Mouse (Mus musculus) testis, adult 2 months (tissue): ENCODE results near the gene Psme1. TPM values are rescaled to one million over a fixed set of nuclear protein-coding genes. Genes with fewer than 3 reads are reported as not detected.

Experiments
- H3K27ac ChIP-seq: fragments of 200-500 bp; 2 replicates; pipeline ENCODE4 v1.5.1; 2012; ENCODE audit warnings: low read depth, low read length; ENCODE audit not compliant: control insufficient read depth, insufficient read depth
- H3K27me3 ChIP-seq: fragments of 200-500 bp; 2 replicates; pipeline ENCODE4 v1.6.1; 2012; ENCODE audit warnings: mild to moderate bottlenecking, low read length, moderate library complexity; ENCODE audit not compliant: control insufficient read depth, insufficient read depth
- H3K36me3 ChIP-seq: fragments of 200-500 bp; 2 replicates; pipeline ENCODE4 v1.6.1; 2012; ENCODE audit warnings: mild to moderate bottlenecking, low read length; ENCODE audit not compliant: control insufficient read depth, insufficient read depth
- H3K4me1 ChIP-seq: fragments of 200-500 bp; 2 replicates; pipeline ENCODE4 v1.6.1; 2012; ENCODE audit warnings: low read length; ENCODE audit not compliant: control insufficient read depth, insufficient read depth
- H3K4me3 ChIP-seq: fragments of 200-500 bp; 2 replicates; pipeline ENCODE4 v1.5.1; 2012; ENCODE audit warnings: low read depth, mild to moderate bottlenecking, low read length, moderate library complexity, mixed read lengths; ENCODE audit not compliant: control insufficient read depth
- CTCF ChIP-seq: fragments of 200-500 bp; IDR thresholded peaks from 2 replicates; pipeline ENCODE4 v1.5.1; 2012; ENCODE audit warnings: low read depth, mild to moderate bottlenecking, inconsistent platforms, low read length, moderate library complexity; ENCODE audit not compliant: control insufficient read depth, insufficient read depth, insufficient replicate concordance
- POLR2A ChIP-seq: fragments of 200-500 bp; IDR thresholded peaks from 2 replicates; pipeline ENCODE4 v1.6.1; 2012; ENCODE audit warnings: low read depth, mild to moderate bottlenecking, inconsistent platforms, low read length, moderate library complexity; ENCODE audit not compliant: control insufficient read depth
- polyA plus RNA-seq: library from polyadenylated mRNA; depleted of rRNA; stranded (reverse); fragments of >200 nt; gene quantifications from 2 replicates; pipeline ENCODE4 v1.2.3, GENCODE M21; 2012; rRNA removed

The Psme1 gene
- polyA plus RNA-seq, 1 experiment = 7.6 TPM

GRCm38 (mm10) chr14:55616844-55617243 lies 38.9 kb downstream of the Psme1 start:
- Histone ChIP-seq H3K4me3 (peak overlapping the region; percentile 76; the same call in 1 of the 2 replicates), H3K36me3 (no peaks in the 10 kb centered on the region), H3K4me1 (peaks cover 12% of the 10 kb centered on the region), H3K27me3 (no peaks in the 10 kb centered on the region), H3K27ac (no peak overlapping the region)
- TF ChIP-seq POLR2A = no peak
- TF ChIP-seq CTCF = no peak

- peak; percentile 43; the same call in 1 of the 2 replicates for TF ChIP-seq POLR2A
- TF ChIP-seq CTCF = no peak
- peak within 1 kb of the TSS; percentile 30 for H3K27ac ChIP-seq
These were observed 39.9 kb downstream of the Psme1 start, which contains the start of gene Rec8 for GRCm38 (mm10) chr14:55617822-55618221. Gene Rec8, plus strand, starts transcription at chr14:55618037.

GRCm38 (mm10) chr14:55618486-55619195 lies 40.7 kb downstream of the Psme1 start:
- Histone ChIP-seq H3K4me3 (peak overlapping the region; percentile 76), H3K36me3 (no peaks in the 10 kb centered on the region), H3K27me3 (no peaks in the 10 kb centered on the region), H3K27ac (no peak overlapping the region), H3K4me1 (peaks cover 12% of the 10 kb centered on the region)
- no peak for TF ChIP-seq CTCF
- TF ChIP-seq POLR2A = 0 out of 2 replicates have a peak, but pooled peaks have one; percentile 28

More at GRCm38 (mm10) chr14:55617822-55618221, 39.9 kb downstream of the Psme1 start, which contains the start of gene Rec8:
- H3K4me1 ChIP-seq = peaks cover 12% of the 10 kb centered on the region
- H3K27me3 ChIP-seq = no peaks in the 10 kb centered on the region
- no peaks in the 10 kb centered on the region for H3K36me3 ChIP-seq
- peak within 1 kb of the TSS; percentile 76 for H3K4me3 ChIP-seq

GRCm38 (mm10) chr14:55628077-55628827 lies 50.3 kb downstream of the Psme1 start:
- no peak overlapping the region for H3K4me3 ChIP-seq
- TF ChIP-seq POLR2A (no peak), CTCF (no peak)
- H3K4me1 ChIP-seq = peaks cover 3% of the 10 kb centered on the region; the same call in 1 of the 2 replicates
- H3K36me3 ChIP-seq = peaks cover 1% of the 10 kb centered on the region
- H3K27ac ChIP-seq = no peak overlapping the region
- no peaks in the 10 kb centered on the region for H3K27me3 ChIP-seq

GRCm38 (mm10) chr14:55629312-55629711 lies 51.4 kb downstream of the Psme1 start:
- peaks cover 3% of the 10 kb centered on the region; the same call in 1 of the 2 replicates for H3K4me1 ChIP-seq
- H3K27ac ChIP-seq = no peak overlapping the region
- peaks cover 1% of the 10 kb centered on the region for H3K36me3 ChIP-seq
- peak; percentile 81; the same call in 1 of the 2 replicates for TF ChIP-seq CTCF
- TF ChIP-seq POLR2A = no peak
- no peak overlapping the region for H3K4me3 ChIP-seq
- no peaks in the 10 kb centered on the region for H3K27me3 ChIP-seq

Other genes starting within 250 kb of the Psme1 start
- 27.2 and 28.8 TPM in 2 replicates for gene Dhrs4, start 99.4 kb upstream of the Psme1 start, polyA plus RNA-seq
- gene Carmil3, start 87.5 kb upstream of the Psme1 start, polyA plus RNA-seq = 1.8 and 1.9 TPM in 2 replicates
- 0.06 and 0.29 TPM in 2 replicates for gene Cpne6, start 67.7 kb upstream of the Psme1 start, polyA plus RNA-seq
- 0.20 and 0.37 TPM in 2 replicates for gene Nrl, start 53.1 kb upstream of the Psme1 start, polyA plus RNA-seq
- gene Pck2, start 37.9 kb upstream of the Psme1 start, polyA plus RNA-seq = 2.8 and 5.7 TPM in 2 replicates
- 54.5 and 60.7 TPM in 2 replicates for gene Dcaf11, start 18.1 kb upstream of the Psme1 start, polyA plus RNA-seq
- 2.1 and 2.3 TPM in 2 replicates for gene A730061H03Rik, start 17.7 kb upstream of the Psme1 start, polyA plus RNA-seq
- gene Fitm1, start 2.5 kb upstream of the Psme1 start, polyA plus RNA-seq = 40.2 and 52.7 TPM in 2 replicates
- 5.8 and 6.4 TPM in 2 replicates for gene Emc9, start 7.2 kb downstream of the Psme1 start, polyA plus RNA-seq
- gene Psme2, start 13.0 kb downstream of the Psme1 start, polyA plus RNA-seq = 10.2 and 14.9 TPM in 2 replicates
- gene Rnf31, start 13.6 kb downstream of the Psme1 start, polyA plus RNA-seq = 7.8 and 8.9 TPM in 2 replicates
- gene Irf9, start 25.4 kb downstream of the Psme1 start, polyA plus RNA-seq = 4.1 and 4.4 TPM in 2 replicates
- gene Rec8, start 39.9 kb downstream of the Psme1 start, polyA plus RNA-seq = 65.8 and 78.1 TPM in 2 replicates
- gene Ipo4, start 57.8 kb downstream of the Psme1 start, polyA plus RNA-seq = 519 and 558 TPM in 2 replicates
- gene Gm49378, start 59.8 kb downstream of the Psme1 start, polyA plus RNA-seq = 1.9 and 2.1 TPM in 2 replicates
- gene Tm9sf1, start 65.7 kb downstream of the Psme1 start, polyA plus RNA-seq = 18.2 and 21.3 TPM in 2 replicates
- 197 and 200 TPM in 2 replicates for gene Tssk4, start 72.1 kb downstream of the Psme1 start, polyA plus RNA-seq
- gene Mdp1, start 82.4 kb downstream of the Psme1 start, polyA plus RNA-seq = 4.1 TPM in 2 replicates
- 29.6 and 35.9 TPM in 2 replicates for gene Gmpr2, start 93.8 kb downstream of the Psme1 start, polyA plus RNA-seq
- 196 and 222 TPM in 2 replicates for gene Nedd8, start 94.0 kb downstream of the Psme1 start, polyA plus RNA-seq
- gene Tinf2, start 103.7 kb downstream of the Psme1 start, polyA plus RNA-seq = 26.8 and 30.0 TPM in 2 replicates
- gene Tgm1, start 135.8 kb downstream of the Psme1 start, polyA plus RNA-seq = 0.27 and 0.65 TPM in 2 replicates
- gene Rabggta, start 144.1 kb downstream of the Psme1 start, polyA plus RNA-seq = 40.9 and 41.4 TPM in 2 replicates
- gene Dhrs1, start 167.6 kb downstream of the Psme1 start, polyA plus RNA-seq = 322 and 330 TPM in 2 replicates
- gene Nop9, start 167.6 kb downstream of the Psme1 start, polyA plus RNA-seq = 142 and 144 TPM in 2 replicates
- 0.13 TPM in 1 of 2 replicates, not detected in the other for gene Cideb, start 180.3 kb downstream of the Psme1 start, polyA plus RNA-seq
- gene Ltb4r2, start 183.3 kb downstream of the Psme1 start, polyA plus RNA-seq = 0.07 and 0.11 TPM in 2 replicates
- 0.11 and 0.20 TPM in 2 replicates for gene Ltb4r1, start 187.8 kb downstream of the Psme1 start, polyA plus RNA-seq
- 0.38 and 0.82 TPM in 2 replicates for gene Adcy4, start 206.0 kb downstream of the Psme1 start, polyA plus RNA-seq
- 4.1 and 4.8 TPM in 2 replicates for gene Ripk3, start 210.7 kb downstream of the Psme1 start, polyA plus RNA-seq
- gene Nfatc4, start 245.0 kb downstream of the Psme1 start, polyA plus RNA-seq = 0.58 and 0.83 TPM in 2 replicates